Mouse (Mus musculus) ovary, adult 18-20 months (tissue): ENCODE results near the gene Arhgap40.

Experiments used
- DNase-seq: peaks from one replicate; pipeline ENCODE4 v3.0.0; 2022; ENCODE audit warnings: low spot score, mixed read lengths

The Arhgap40 gene

DNA sequence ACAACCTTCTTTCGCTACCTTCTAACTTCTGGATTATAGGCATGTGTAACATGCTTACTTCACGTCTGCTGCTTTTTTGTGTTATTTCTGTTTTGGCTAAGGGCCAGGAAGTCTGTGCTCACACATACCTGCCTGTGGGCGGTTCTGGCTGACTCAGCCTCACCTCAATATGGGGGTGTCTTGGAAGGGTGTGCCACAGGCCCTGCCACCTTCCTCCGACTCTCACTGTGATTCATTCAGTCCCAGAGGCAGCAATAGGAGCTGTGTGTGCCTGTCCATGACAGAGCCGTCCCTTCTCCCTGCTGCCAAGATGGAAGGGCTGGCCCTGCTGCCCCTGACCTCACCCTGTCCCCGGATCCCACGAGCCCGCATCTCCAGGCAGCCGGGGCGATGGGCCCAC lies at the start of gene Arhgap40:
Gene Arhgap40, plus strand, starts transcription at position 269 of the 400 bp plus-strand sequence.
- no peak for DNase-seq

DNA sequence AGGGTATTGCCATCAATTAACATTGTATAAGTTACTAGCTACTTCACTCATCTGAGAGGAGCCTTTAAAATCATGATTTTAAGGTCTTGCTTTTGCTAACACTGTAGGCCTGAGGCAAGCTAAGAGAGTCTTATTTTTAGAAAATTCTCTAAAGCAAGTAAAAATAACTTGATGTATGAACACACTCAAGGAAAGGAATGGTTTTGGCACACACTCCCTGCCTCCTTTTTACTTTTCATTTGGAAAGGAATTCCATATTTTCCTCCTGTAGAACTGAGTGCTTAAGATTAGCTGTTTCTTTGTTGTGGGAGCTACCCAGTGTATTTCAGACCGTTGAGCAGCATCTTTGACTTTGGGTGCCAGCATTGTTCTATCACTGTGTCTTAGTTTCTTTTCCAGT lies 38.4 kb upstream of the Arhgap40 start:
- no peak for DNase-seq

DNA sequence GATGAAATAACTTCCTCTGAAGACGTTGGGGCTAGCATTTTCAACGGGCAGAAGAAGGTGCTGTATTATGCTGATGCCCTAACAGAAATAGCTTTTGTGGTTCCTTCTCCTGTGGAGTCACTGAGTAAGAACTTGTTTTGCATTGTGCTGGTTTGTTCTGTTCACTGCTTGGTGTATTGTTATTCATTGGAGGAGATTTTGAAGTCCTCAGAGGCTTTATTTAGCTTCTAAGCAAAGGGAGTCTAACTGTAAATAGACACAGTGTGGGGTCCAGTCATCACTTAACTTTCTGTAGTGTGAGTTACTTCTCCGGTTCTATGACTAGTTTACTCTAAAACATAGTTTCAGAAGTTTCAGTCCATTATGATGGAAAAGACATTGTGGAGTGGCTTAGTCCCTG lies 35.0 kb upstream of the Arhgap40 start:
- no peak for DNase-seq

DNA sequence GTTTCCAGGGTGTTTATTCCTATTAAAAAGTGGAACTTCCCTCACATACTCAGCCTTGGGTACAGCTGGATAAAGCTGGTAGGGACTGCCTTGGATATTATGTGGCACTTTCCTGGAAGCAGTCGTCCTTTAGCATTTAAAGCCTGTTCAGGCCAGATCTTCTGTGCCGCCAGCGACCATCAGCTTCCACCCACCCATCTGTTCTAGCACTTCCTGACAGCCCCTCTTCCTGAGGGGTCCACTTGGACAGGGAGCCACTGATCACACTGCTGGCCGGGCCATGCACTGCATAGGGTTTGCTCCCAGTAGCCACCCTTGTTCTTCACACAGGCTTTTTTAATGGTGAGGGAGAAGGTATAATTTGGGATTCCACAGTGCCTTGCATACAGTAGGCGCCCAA lies 14.1 kb upstream of the Arhgap40 start:
- no peak for DNase-seq

DNA sequence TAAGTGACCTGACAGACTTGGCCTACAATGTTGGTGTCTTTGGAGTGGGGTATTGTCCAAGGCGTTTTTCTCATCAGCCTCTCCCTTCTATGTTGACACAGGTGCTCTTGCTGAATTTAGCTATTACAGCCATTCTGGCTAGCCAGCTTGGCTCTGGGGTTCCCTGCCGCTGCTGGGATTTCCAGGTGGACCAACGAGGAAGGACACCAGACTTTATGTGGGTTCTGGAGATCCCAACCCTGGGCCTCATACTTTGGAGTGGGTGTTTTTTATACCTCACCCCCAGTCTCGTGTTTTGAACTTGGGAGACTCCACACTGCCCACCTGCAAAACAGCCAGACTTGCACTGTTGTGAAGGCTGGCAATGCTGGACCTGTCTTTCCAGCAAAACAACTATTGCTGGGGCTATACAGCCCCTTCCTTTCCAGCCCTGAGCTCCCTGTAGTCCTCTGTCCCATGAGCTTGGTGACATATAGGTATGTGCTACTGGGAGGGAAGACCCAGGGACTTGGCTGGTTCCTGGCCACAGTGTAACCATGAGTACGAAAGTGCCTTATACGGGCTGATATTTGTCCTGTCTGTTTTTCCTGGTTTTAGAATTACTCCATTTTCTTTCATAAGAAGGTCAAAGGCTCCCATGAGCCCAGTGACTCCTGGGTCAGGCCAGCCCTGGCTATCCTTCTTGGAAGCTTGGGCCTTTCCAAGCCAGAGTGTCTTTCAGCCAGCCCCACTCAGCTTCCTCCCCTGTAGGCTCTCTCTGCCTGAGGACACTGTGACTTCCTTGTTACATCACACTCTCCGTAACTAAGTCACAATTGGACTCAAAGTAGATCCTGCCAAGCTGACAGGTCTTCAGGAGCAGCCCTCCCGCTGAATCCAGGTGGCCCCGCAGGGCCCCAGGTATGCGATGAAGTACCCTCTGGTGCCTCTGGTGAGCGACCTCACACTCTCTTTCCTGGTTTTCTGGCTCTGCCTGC lies 10.5 kb upstream of the Arhgap40 start, which contains the start of gene Adig:
Gene Adig, plus strand, starts transcription at position 777 of the 977 bp plus-strand sequence.
- no peak for DNase-seq

DNA sequence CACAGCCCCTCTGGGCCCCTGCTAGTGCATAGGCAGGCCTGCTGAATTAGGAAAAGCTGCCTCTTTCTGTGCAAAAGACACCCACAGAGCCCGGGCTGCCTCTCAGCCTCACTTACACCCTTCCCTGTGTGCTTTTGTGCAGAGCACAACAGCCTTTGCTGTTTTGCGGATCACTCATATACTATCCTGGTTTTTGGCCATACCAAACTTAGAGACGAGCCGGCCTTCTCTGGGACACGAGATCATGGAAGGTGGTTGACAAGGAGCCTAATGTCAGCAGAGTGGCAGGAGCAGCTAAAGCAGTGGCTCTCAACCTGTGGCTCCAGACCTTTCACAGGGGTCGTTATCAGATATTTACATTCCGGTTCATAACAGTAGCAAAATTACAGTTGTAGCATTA lies 9.4 kb upstream of the Arhgap40 start:
- no peak for DNase-seq

DNA sequence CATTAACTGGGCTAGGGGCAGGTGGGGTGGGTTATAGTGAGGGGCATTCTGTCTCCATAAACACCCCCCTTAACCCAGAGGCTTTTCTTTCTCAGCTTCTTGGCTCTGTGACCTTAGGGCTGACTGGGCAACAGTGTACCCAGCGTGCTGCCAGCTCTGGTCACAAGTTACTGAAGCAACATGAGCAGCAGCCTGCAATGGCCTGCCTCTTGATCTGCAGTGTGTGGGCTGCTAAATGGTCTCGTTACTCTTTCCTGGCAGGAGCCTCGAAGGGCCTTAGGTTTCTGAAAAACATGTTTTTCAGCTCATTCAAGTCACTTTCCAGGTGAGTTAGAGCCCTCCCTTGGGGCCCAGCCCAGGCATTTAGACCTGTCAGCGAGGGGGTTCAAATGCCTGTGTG lies 8.9 kb upstream of the Arhgap40 start:
- no peak for DNase-seq

DNA sequence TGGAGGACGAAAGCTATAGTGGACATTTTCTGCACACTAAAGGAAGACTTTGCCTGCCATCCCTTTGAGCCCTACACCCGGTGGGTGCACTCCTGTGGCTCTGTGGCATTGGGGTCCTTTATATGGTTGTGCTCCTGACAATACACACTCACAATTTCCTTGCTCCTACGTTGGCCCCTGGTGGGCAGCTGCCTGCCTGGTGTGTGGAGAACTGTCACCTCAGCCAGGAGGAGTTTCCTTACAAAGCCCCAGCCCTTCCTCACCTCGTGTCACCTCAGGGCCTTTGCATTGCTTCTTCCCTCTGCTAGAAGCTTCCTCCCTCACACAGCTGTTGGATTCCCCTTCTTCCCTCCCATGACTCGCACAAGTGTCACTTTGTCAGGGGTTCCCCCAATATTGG lies 6.1 kb upstream of the Arhgap40 start:
- DNase-seq = no peak

DNA sequence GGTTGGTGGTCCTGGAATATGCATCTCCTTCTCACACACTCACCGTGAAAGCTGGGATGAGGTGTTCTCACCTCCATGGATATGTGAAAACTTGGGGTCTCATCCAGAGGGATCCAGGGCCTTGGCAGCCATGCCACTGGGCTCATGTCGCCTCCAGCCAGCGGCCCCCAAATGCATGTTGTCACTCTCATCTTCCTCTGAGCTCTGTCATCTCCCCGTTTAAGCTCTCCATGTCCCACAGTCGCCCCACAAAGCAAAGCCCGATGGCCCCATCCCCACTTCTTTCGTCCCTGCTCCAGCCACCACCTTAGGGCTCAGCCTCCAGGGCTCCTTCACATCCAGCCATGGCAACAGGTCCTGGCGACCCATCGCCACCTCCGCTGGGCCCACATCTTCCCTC lies 5.5 kb upstream of the Arhgap40 start:
- no peak for DNase-seq

DNA sequence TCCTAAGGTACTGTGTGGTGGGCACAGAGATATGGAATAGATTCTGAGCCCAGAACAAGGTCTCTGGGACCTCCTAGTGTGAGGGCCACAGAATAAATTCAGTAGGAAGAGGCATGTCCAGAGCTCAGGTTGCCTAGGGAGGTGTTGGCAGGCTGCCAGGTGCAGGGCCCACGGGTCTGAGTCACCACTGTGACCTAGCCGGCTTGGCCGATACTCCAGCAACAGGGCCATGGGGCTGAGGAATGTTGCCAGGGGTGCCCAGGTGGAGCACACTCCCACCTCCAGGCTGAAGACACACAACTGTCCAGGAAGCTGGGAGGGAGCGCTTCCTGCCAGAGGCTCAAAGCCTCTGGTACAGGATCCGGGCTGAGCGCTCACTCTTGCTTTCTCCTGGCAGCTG lies 1.9 kb upstream of the Arhgap40 start:
- peak; percentile 57 for DNase-seq

DNA sequence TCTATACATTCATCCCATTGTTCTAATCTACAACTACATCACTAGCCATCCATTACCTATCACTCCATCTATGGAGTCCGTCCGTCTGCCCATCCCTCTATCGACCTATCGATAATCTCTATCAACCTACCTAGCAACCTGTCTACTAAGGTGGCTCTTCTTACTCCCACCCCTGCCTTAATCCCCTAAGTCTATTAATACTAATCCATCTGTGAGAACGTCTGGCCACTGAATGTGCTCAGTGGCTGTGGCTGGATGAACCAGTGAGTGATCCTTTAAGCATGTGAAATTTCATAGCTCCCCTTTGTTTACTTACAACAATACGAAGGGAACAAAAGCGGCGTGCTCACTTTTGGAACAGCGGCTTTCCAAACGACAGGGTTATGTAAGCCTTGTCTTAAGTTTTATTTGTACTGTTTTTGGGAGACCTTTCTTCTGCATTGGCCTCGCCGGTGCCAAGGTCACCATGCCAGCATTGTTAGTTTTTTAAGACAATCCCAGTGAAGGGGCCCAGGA lies 1.3 kb downstream of the Arhgap40 start:
- DNase-seq = no peak

DNA sequence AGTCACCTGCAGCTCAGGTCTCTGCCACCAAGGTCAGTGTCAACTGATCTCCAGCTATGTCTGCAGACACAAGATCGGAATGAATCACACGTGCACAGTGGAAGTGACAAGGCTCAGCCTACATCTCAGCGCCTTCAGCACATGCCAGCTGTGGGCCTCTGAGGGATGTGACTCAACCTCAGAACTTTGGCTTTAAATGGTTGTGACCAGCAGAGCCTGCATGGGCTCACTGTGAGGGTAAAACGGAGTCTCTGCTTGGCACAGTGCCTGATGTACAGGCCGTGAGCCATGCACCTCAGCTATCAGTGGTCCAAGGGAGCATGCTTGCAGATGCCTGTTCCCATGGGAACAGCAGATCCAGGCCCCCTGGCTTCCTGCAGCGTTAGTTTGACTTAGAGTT lies 6.0 kb downstream of the Arhgap40 start:
- no peak for DNase-seq

DNA sequence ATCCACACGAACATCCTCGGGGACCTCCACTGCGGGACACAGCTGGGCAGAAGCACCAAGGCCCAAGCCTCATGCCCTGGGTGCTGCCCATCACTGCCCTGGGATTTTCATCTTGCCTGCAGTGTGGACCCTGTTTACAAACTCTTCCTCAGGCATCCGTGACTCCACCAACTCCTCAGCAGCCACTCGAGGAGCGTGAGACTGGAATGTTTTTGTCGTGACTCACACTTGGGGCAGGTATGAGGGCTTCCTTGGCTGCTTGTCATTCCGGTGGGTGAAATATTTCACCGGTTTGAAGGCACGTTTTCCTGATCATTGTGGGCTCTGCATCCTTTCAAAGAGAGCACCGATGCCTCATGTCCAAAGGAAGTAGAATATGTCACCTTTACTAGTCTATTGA lies 6.5 kb downstream of the Arhgap40 start:
- no peak for DNase-seq

DNA sequence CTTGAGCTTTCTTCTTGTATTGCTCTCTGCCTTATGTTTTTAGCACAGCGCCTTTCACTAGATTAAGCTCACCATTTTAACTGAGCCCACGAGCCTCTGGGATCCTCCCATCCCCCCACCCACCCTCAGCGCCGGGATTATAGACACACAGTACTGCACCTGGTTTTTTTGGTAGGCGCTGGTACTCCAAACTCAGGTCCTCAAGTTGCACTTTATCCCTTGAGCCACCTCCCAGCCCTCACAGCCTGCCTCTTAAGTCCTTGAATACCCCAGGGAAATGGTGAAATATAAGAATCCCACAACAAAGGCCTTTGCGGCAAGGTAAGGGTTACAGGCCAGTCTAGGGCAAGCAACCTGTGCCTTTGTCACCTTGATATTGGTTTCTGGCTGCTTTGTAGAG lies 7.2 kb downstream of the Arhgap40 start:
- no peak for DNase-seq

DNA sequence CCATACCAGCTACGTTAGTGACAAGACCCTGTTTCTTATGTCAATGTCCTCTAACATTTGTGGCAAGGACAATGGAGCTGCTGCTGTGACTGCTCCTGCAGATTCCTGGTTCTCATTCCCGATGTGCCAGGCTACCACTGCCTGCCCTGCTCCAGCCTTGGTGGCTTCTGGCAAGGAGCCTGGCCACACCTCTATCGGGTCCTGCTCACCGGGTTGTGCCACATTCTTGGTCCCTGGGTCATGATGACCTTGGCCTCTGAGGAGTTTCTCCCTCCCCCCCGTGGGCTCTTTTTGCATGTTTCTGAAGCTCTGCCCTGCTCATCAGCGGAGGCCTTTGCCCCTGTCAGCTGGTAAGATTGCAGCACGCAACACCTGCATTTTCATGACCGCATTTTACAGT lies 10.5 kb downstream of the Arhgap40 start:
- DNase-seq = peak; percentile 52

DNA sequence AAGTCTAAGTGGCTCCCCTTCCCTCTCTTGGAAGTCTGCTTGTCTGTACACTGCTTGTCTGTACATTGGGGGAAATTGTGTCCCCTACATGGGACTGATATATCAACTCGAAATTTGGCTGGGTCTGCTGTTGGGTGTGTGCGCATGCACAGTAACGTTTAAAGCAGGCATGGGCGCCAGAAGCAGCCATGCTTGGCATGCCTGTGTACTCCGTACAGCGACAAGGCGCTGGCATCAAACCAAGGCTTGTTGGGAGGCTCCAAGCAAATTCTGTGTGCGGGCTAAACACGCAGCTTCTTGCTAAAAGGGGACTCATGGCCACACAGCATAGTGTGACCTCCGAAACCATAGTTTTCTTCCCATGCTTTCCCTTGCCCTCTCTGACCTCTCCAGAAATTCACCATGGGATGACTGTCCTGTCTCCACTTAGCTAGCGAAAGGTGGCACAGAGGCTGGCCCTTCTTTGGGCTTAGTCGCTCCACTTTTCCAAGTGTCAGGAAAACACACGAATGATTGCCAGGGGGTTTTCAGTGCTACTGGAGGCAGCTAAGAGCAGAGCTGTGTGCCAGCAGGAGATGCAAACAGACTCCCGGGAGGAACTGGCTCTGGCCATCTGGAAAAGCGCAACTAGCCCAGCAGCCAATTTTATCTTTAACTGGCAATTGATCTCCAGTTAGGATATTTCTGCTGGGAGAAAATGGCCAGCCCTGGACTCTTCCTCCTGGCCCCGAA lies 11.7 kb downstream of the Arhgap40 start:
- no peak for DNase-seq

DNA sequence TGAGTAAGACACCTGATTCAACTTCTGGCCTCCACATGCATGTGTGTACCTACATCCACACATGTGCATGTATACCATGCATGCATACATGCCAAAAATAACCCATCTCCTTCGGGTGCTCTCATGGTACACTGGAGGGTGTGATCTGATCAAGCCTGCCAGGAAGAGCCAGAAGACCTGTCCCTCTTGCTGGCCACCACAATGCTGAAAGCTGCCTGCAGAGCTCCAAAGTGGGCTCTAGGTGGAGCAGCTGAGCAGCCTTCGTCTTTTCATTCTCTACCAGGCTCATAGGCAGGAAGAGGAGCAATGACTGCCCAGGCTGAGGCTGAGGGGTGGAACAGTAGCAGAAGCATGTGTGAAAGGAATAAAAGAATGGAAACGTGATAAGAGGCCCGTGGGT lies 21.5 kb downstream of the Arhgap40 start:
- no peak for DNase-seq

DNA sequence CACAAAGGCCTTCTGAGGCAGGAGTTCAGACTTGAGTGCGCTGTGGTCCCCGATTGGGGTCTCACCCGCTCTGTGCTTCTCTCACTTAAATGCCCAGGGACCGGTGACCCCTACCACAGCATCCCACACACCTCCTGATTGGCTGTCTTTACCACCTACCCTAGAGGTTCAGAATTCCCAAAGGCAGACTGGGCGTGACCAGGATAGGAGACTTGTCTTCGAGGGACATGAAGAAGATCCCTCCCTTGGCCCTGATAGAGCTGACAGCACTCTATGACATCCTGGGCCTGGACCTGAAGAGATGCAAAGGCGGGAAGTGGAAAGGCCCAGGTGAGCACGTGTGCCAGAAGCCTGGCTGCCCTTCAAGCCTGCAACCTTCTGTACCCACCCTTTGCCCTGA lies 22.0 kb downstream of the Arhgap40 start:
- no peak for DNase-seq

DNA sequence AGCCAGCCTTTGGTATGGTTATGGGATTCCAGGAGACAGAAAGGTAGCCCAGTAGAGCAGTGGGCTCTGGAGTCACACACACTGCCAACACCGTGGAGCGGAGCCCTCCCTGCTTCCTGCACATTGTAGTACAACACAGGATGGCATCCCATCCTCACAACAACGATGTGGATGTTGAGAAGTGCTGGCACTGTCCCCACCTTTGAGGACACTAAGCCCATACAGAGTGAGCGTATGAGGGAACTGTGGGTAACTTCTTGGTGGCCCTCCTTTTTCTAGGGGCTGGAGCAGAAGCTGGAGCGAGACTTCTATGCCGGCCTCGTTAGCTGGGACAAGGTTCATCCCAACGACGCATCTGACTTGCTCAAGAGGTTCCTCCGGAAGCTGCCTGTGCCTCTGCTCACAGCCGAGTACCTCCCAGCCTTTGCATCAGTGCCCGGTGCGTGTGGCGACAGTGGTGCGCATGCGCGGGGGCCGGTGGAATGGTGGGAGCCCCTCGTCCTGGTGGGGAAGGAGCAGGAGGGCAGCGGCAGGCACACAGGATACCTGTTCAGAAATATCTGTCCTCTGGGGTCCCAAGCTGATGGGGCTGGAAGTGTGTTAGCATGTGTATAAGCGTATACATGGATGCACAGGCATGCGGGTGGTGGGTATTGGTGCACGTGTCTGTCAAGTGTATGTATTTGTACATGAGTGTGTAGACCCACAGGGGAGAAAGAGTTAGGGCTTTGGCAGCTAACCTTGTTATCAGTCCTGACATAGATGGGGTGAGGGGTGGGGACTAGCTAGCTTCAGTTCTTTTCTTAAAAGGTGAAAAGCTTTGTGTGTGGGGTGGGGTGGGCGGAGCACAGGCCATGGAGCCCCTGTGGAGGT lies 27.1 kb downstream of the Arhgap40 start:
- DNase-seq = no peak

DNA sequence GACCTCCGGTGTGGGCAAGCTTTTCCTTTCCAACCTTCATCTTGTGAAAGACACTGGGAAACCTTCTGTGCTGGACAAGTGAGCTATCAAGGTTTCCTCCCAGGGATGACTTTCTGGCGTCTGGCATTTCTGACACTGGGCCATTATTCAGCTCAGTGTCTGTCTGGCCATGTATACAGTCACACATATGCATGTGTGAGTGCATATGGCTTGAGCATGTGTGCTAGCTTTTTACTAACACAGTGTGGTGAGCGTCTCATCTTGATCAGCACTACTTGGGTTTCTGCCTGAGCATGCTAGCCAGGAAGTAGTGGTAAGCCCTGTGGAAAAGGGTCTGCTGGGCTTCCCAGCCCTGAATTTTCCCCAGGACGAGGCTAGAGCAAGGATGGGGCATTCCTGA lies 28.7 kb downstream of the Arhgap40 start:
- no peak for DNase-seq

DNA sequence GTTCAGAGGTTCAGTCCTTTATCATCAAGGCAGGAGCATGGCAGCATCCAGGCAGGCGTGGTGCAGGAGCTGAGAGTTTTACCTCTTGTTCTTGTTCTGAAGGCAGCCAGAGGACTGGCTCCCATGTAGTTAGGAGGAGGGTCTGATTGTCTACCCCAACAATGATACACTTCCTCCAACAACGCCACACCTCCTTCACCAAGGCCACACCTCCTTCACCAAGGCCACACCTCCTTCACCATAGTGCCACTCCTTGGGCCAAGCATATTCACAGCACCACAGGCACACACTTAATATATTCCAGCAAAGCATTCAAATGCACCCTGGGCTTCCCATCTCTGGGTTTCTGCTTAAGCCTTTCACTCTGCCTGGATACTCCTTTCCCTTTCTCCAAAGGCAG lies 32.7 kb downstream of the Arhgap40 start:
- DNase-seq = no peak

DNA sequence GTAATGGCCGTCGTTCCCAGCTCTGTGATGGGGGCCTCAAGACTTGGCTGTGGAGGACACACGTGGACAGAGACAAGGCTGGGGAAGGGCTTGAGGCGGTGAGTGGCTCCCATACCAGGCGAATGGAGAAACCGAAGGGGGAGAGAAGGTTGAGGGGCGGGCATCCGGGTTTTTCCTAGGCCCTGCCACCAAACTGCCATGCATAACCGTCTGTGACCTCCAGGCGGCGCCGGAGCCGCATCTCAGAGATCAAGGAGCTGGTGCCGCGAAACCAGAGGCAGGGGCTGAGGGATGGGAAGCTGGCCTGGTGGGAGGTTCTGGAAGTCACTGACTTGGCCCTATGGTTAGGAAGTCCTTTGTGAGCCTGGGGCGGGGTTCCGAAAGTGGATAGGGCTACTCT lies 34.2 kb downstream of the Arhgap40 start:
- DNase-seq = no peak
